In genomic region chr1:128608119-128608518, GRCm38 (mm10) we compare ENCODE assay signal across 16 mouse cellular contexts. TPM values are rescaled to one million over a fixed set of nuclear protein-coding genes. Genes with fewer than 3 reads are reported as not detected.
DNase-seq lines count a peak whose midpoint lies in the region; ATAC-seq lines count a peak whose summit lies in the region.
"Had no signal": no experiment of that assay in that cellular context is flagged by ENCODE, and none has a peak within 500 bp of the region (broad histone marks: within the 10 kb centered on the region; RNA-seq: fewer than 3 reads in every experiment).

No protein-coding gene starts in this region.

- 74% methylated on average over 6 of the region's 6 CpGs for WGBS in midbrain, embryonic 11.5 days
- 75% methylated on average over 6 of the region's 6 CpGs for WGBS in midbrain, embryonic 15.5 days
- 76% methylated on average over 6 of the region's 6 CpGs for WGBS in hindbrain, embryonic 14.5 days

- H3K4me2 ChIP-seq in midbrain, embryonic 11.5 days, result no peak overlapping the region
- no peak overlapping the region for H3K4me2 ChIP-seq in midbrain, embryonic 15.5 days
- H3K4me2 ChIP-seq in hindbrain, embryonic 14.5 days (replicated peaks), result no peak overlapping the region
- H3K4me2 ChIP-seq: embryonic facial prominence, embryonic 15.5 days; heart, embryonic 13.5 days had no signal

- no peak for ATAC-seq in CD4-positive, CD25-positive, alpha-beta regulatory T cell, adult 4 months
- no peak for ATAC-seq in midbrain, embryonic 11.5 days (ENCODE audit: low FRiP score)
- no peak for ATAC-seq in midbrain, embryonic 15.5 days (replicated peaks)
- peak; percentile 84 for ATAC-seq in megakaryocyte progenitor cell, adult 5-6 weeks (replicated peaks; ENCODE audit: poor library complexity)
- ATAC-seq in hindbrain, embryonic 14.5 days (ENCODE audit: low FRiP score), result no peak

- no peak overlapping the region for H3K4me3 ChIP-seq in midbrain, embryonic 11.5 days (ENCODE audit: low read depth, low read length)
- H3K4me3 ChIP-seq in midbrain, embryonic 15.5 days, result no peak overlapping the region
- no peak overlapping the region for H3K4me3 ChIP-seq in hindbrain, embryonic 14.5 days (replicated peaks; ENCODE audit: low read length)
- H3K4me3 ChIP-seq: embryonic facial prominence, embryonic 15.5 days; heart, embryonic 13.5 days; hindbrain, embryonic 10.5 days; megakaryocyte, embryonic 14.5 days had no signal

- no peak overlapping the region for H3K9ac ChIP-seq in midbrain, embryonic 11.5 days (ENCODE audit: low read length)
- no peak overlapping the region for H3K9ac ChIP-seq in midbrain, embryonic 15.5 days
- no peak overlapping the region for H3K9ac ChIP-seq in hindbrain, embryonic 14.5 days
- H3K9ac ChIP-seq: embryonic facial prominence, embryonic 15.5 days; heart, embryonic 13.5 days had no signal

- peak; percentile 31 for DNase-seq in CD4-positive, CD25-positive, alpha-beta regulatory T cell, adult 2 months (ENCODE audit: low read depth, low spot score)
- peak; percentile 49 for DNase-seq in midbrain, embryonic 11.5 days (ENCODE audit: low spot score, missing footprints)
- peak; percentile 91 to 92 for DNase-seq in spleen, postnatal 36 days (ENCODE audit: low spot score in 2 of 2)
- DNase-seq in kidney, postnatal 4 days, result no peak
- DNase-seq in hindbrain, embryonic 14.5 days (ENCODE audit: low spot score), result no peak
- DNase-seq: cerebellum, adult 2 months; gastrocnemius, postnatal 36 days; kidney, postnatal 36 days; left cerebral cortex, postnatal 4 days had no signal

- no peaks in the 10 kb centered on the region for H3K27me3 ChIP-seq in midbrain, embryonic 11.5 days (ENCODE audit: control insufficient read depth, insufficient read depth, low read length)
- no peaks in the 10 kb centered on the region for H3K27me3 ChIP-seq in midbrain, embryonic 15.5 days (replicated peaks)
- H3K27me3 ChIP-seq in hindbrain, embryonic 14.5 days (ENCODE audit: control insufficient read depth, insufficient read depth, low read length), result no peaks in the 10 kb centered on the region
- H3K27me3 ChIP-seq: embryonic facial prominence, embryonic 15.5 days had no signal

- no peaks in the 10 kb centered on the region for H3K4me1 ChIP-seq in midbrain, embryonic 11.5 days (ENCODE audit: control insufficient read depth, insufficient read depth, low read length)
- H3K4me1 ChIP-seq in midbrain, embryonic 15.5 days, result no peaks in the 10 kb centered on the region
- H3K4me1 ChIP-seq in hindbrain, embryonic 14.5 days (replicated peaks; ENCODE audit: control insufficient read depth, insufficient read depth, low read length), result no peaks in the 10 kb centered on the region

- no peaks in the 10 kb centered on the region for H3K36me3 ChIP-seq in midbrain, embryonic 11.5 days (ENCODE audit: control insufficient read depth, insufficient read depth, low read length)
- H3K36me3 ChIP-seq in midbrain, embryonic 15.5 days (replicated peaks), result no peaks in the 10 kb centered on the region
- H3K36me3 ChIP-seq in hindbrain, embryonic 14.5 days (replicated peaks; ENCODE audit: control insufficient read depth, insufficient read depth), result no peaks in the 10 kb centered on the region
- H3K36me3 ChIP-seq: embryonic facial prominence, embryonic 15.5 days; heart, embryonic 13.5 days; hindbrain, embryonic 10.5 days had no signal

- H3K27ac ChIP-seq in midbrain, embryonic 11.5 days (ENCODE audit: low read depth, low read length), result no peak overlapping the region
- no peak overlapping the region for H3K27ac ChIP-seq in midbrain, embryonic 15.5 days
- H3K27ac ChIP-seq in hindbrain, embryonic 14.5 days, result no peak overlapping the region
- H3K27ac ChIP-seq: embryonic facial prominence, embryonic 15.5 days; heart, embryonic 13.5 days; hindbrain, embryonic 10.5 days had no signal

- no peaks in the 10 kb centered on the region for H3K9me3 ChIP-seq in midbrain, embryonic 11.5 days (ENCODE audit: control insufficient read depth, low read length)
- H3K9me3 ChIP-seq in midbrain, embryonic 15.5 days, result no peaks in the 10 kb centered on the region
- H3K9me3 ChIP-seq in hindbrain, embryonic 14.5 days (ENCODE audit: control insufficient read depth, low read length), result no peaks in the 10 kb centered on the region
- H3K9me3 ChIP-seq: embryonic facial prominence, embryonic 15.5 days; heart, embryonic 13.5 days; hindbrain, embryonic 10.5 days; megakaryocyte, embryonic 14.5 days had no signal

RNA-seq across cellular contexts. Expression of gene Cxcr4, which starts 16.0 kb away (rescaled TPM):
- 10 to 100 TPM in 1 of 2 experiments, 1 to 10 TPM in 1; 5.6 to 29.9 TPM for polyA plus RNA-seq in CD4-positive, CD25-positive, alpha-beta regulatory T cell, adult 4 months (2017; shearing (Covaris generic))
- 22.6 and 25.6 TPM in 2 replicates for polyA plus RNA-seq in midbrain, embryonic 11.5 days (2014; fragmentation: Nextera tagmentation; extraction: Ambion mirVana)
- 7.0 and 7.1 TPM in 2 replicates for polyA plus RNA-seq in midbrain, embryonic 15.5 days (2015; fragmentation: Nextera tagmentation; extraction: Ambion mirVana)
- total RNA-seq in megakaryocyte progenitor cell, adult 5-6 weeks (2015), result 268 and 279 TPM in 2 replicates
- total RNA-seq in megakaryocyte progenitor cell, adult 5-6 weeks (2017), result 187 and 192 TPM in 2 replicates
- polyA plus RNA-seq in hindbrain, embryonic 14.5 days (2014; fragmentation: Nextera tagmentation; extraction: Ambion mirVana), result 8.6 and 10.7 TPM in 2 replicates

Comparison
In these comparisons a context has a peak if more than half of its experiments do, and no peak if none do; other contexts are left out.
1. DNase-seq: peak in CD4-positive, CD25-positive, alpha-beta regulatory T cell, adult 2 months (single experiment), midbrain, embryonic 11.5 days (single experiment) and spleen, postnatal 36 days (2 of 2); none in kidney, postnatal 4 days (0 of 2) and hindbrain, embryonic 14.5 days (single experiment).